Mouse (Mus musculus) embryonic facial prominence, embryonic 11.5 days (tissue): ENCODE measurements at regions not wholly inside any gene's neighbourhood (a gene's known extent, or its start where the extent isn't known, plus 50 kb on each side); places are given as distances from the start of the nearest gene placed in this dataset.

ENCODE experiments used
- ATAC-seq: fragments of 200-750 bp; cut with Nextera tagmentation; replicated peaks from 2 replicates; pipeline ENCODE4 v1.8.0; 2017; ENCODE audit warnings: low read depth; ENCODE audit not compliant: insufficient number of reproducible peaks, low FRiP score, low TSS enrichment
- DNase-seq: peaks from one replicate; pipeline ENCODE4 v3.0.0-alpha.2; 2015; ENCODE audit warnings: low spot score
- H3K27ac ChIP-seq: fragments of 300-500 bp; sonication (generic); replicated peaks from 2 replicates; pipeline ENCODE4 v1.5.1; 2014; ENCODE audit warnings: mild to moderate bottlenecking, low read depth, low read length, control low read depth
- H3K27me3 ChIP-seq: fragments of 300-500 bp; sonication (generic); 2 replicates; pipeline ENCODE4 v1.6.1; 2014; ENCODE audit warnings: mild to moderate bottlenecking, low read length, moderate library complexity, mixed read lengths; ENCODE audit not compliant: control insufficient read depth, insufficient read depth
- H3K36me3 ChIP-seq: fragments of 300-500 bp; sonication (generic); replicated peaks from 2 replicates; pipeline ENCODE4 v1.6.1; 2014; ENCODE audit warnings: low read depth, mild to moderate bottlenecking, low read length, moderate library complexity, mixed read lengths; ENCODE audit not compliant: control insufficient read depth, insufficient read depth
- H3K4me1 ChIP-seq: fragments of 300-500 bp; sonication (generic); 2 replicates; pipeline ENCODE4 v1.6.1; 2014; ENCODE audit warnings: low read length, mixed read lengths; ENCODE audit not compliant: control insufficient read depth, insufficient read depth
- H3K4me2 ChIP-seq: fragments of 300-500 bp; sonication (generic); 2 replicates; pipeline ENCODE4 v1.6.1; 2014; ENCODE audit warnings: low read depth, mild to moderate bottlenecking, control low read depth, low read length, moderate library complexity
- H3K4me3 ChIP-seq: fragments of 300-500 bp; sonication (generic); 2 replicates; pipeline ENCODE4 v1.5.1; 2014; ENCODE audit warnings: low read depth, low read length, control low read depth
- H3K9ac ChIP-seq: fragments of 300-500 bp; sonication (generic); replicated peaks from 2 replicates; pipeline ENCODE4 v1.6.1; 2014; ENCODE audit warnings: mild to moderate bottlenecking, control low read depth, low read length
- H3K9me3 ChIP-seq: fragments of 300-500 bp; sonication (generic); replicated peaks from 2 replicates; pipeline ENCODE4 v1.6.1; 2016; ENCODE audit warnings: mild to moderate bottlenecking, low read length, inconsistent platforms, mixed read lengths; ENCODE audit not compliant: control insufficient read depth
- WGBS: fragments of 180-500 bp; shearing (Covaris S2); extraction: QIAGEN DNeasy Blood & Tissue Kit; methylation state at CpG from one replicate; pipeline ENCODE4 v1.1.7; 2014; 5-methylcytosine and 5-hydroxymethylcytosine counted together

GRCm38 (mm10) chr1:157009427-157009826, 70.0 kb upstream of the Ralgps2 start:
- Histone ChIP-seq H3K4me3 (no peak overlapping the region), H3K4me2 (no peak overlapping the region), H3K27ac (no peak overlapping the region), H3K9me3 (no peaks in the 10 kb centered on the region), H3K4me1 (no peaks in the 10 kb centered on the region), H3K36me3 (no peaks in the 10 kb centered on the region), H3K27me3 (no peaks in the 10 kb centered on the region), H3K9ac (no peak overlapping the region)
- ATAC-seq (no peak), DNase-seq (no peak)
- 84% methylated on average over 9 of the region's 9 CpGs for WGBS

DNA sequence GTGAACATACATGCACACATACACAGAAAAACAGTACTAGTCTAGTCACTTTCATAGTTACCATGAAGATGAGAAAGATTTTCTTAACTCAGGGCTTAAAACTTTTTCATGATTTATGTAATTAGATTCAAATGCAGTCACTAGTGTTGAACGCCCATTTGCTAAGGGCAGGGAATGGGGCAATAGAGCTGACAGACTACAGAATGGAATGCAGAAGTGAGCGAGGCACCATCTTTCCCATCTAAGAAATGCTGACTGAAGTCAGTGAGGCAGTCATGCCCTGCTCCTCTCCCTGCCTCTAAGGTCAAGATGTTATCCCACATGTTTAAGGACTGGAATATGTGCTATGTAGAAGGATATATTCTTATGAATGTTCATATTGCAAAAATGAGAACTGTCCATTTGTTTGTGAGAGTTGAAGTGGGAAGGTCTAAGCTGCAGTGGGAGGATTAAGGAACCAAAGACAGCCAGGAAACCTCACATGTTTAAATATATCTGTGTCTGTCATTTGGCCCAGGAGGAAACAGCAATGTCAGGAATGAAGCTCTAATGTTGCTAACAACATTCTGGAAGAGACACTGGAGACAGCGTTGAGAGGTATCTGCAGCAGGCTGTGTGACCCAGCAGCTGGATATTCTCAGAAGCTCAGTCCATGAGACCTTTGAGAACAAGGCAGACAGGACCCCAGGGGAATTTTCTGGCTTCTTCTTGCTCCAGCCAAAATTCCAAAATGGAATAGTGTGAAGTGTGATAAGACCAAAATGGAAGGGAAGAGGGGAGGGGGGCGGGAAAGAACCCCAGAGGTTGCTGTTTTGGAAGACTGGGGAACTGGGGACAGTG, 68.7 kb upstream of the Ralgps2 start:
- Histone ChIP-seq H3K27me3 (no peaks in the 10 kb centered on the region), H3K9me3 (no peaks in the 10 kb centered on the region), H3K4me3 (no peak overlapping the region), H3K36me3 (no peaks in the 10 kb centered on the region), H3K4me2 (no peak overlapping the region), H3K27ac (no peak overlapping the region), H3K4me1 (no peaks in the 10 kb centered on the region), H3K9ac (no peak overlapping the region)
- DNase-seq (no peak), ATAC-seq (no peak)
- WGBS, result 83% methylated on average over 4 of the region's 4 CpGs

- no peaks in the 10 kb centered on the region for H3K9me3 ChIP-seq
- no peak overlapping the region for H3K9ac ChIP-seq
- no peak overlapping the region for H3K27ac ChIP-seq
- no peak for ATAC-seq
- 88% methylated on average over 16 of the region's 16 CpGs for WGBS
- no peak overlapping the region for H3K4me2 ChIP-seq
- H3K4me3 ChIP-seq, result no peak overlapping the region
- no peaks in the 10 kb centered on the region for H3K36me3 ChIP-seq
- no peak for DNase-seq
- H3K4me1 ChIP-seq, result no peaks in the 10 kb centered on the region
- H3K27me3 ChIP-seq, result no peaks in the 10 kb centered on the region
These were observed 65.1 kb upstream of the Ralgps2 start for GRCm38 (mm10) chr1:157004312-157005074.

GRCm38 (mm10) chr1:157003034-157003433, 63.6 kb upstream of the Ralgps2 start:
- Histone ChIP-seq H3K4me1 (no peaks in the 10 kb centered on the region), H3K9ac (no peak overlapping the region), H3K27me3 (no peaks in the 10 kb centered on the region), H3K4me3 (no peak overlapping the region), H3K4me2 (no peak overlapping the region), H3K27ac (no peak overlapping the region), H3K9me3 (no peaks in the 10 kb centered on the region), H3K36me3 (no peaks in the 10 kb centered on the region)
- DNase-seq (no peak), ATAC-seq (no peak)
- WGBS, result 84% methylated on average over 7 of the region's 7 CpGs

GRCm38 (mm10) chr1:157002258-157002657, 62.8 kb upstream of the Ralgps2 start:
- Histone ChIP-seq H3K4me3 (no peak overlapping the region), H3K9me3 (no peaks in the 10 kb centered on the region), H3K4me1 (no peaks in the 10 kb centered on the region), H3K9ac (no peak overlapping the region), H3K4me2 (no peak overlapping the region), H3K27ac (no peak overlapping the region), H3K27me3 (no peaks in the 10 kb centered on the region), H3K36me3 (no peaks in the 10 kb centered on the region)
- no peak for DNase-seq
- 80% methylated on average over 2 of the region's 2 CpGs for WGBS
- ATAC-seq, result no peak

- H3K36me3 ChIP-seq, result no peaks in the 10 kb centered on the region
- H3K27me3 ChIP-seq, result no peaks in the 10 kb centered on the region
- H3K9me3 ChIP-seq, result no peaks in the 10 kb centered on the region
- no peak overlapping the region for H3K4me3 ChIP-seq
- WGBS, result 82% methylated on average over 6 of the region's 6 CpGs
- DNase-seq, result peak; percentile 9
- H3K4me1 ChIP-seq, result no peaks in the 10 kb centered on the region
- no peak overlapping the region for H3K9ac ChIP-seq
- no peak overlapping the region for H3K27ac ChIP-seq
- no peak for ATAC-seq
- H3K4me2 ChIP-seq, result no peak overlapping the region
These were observed 61.7 kb upstream of the Ralgps2 start for GRCm38 (mm10) chr1:157001008-157001660.

GRCm38 (mm10) chr1:156999947-157000346, 60.5 kb upstream of the Ralgps2 start:
- H3K4me1 ChIP-seq, result no peaks in the 10 kb centered on the region
- H3K9me3 ChIP-seq, result no peaks in the 10 kb centered on the region
- H3K9ac ChIP-seq, result no peak overlapping the region
- H3K27ac ChIP-seq, result no peak overlapping the region
- DNase-seq (peak; percentile 6), ATAC-seq (no peak)
- no peak overlapping the region for H3K4me2 ChIP-seq
- no peak overlapping the region for H3K4me3 ChIP-seq
- no peaks in the 10 kb centered on the region for H3K27me3 ChIP-seq
- no peaks in the 10 kb centered on the region for H3K36me3 ChIP-seq
- WGBS, result 41% methylated on average over 8 of the region's 8 CpGs

DNA sequence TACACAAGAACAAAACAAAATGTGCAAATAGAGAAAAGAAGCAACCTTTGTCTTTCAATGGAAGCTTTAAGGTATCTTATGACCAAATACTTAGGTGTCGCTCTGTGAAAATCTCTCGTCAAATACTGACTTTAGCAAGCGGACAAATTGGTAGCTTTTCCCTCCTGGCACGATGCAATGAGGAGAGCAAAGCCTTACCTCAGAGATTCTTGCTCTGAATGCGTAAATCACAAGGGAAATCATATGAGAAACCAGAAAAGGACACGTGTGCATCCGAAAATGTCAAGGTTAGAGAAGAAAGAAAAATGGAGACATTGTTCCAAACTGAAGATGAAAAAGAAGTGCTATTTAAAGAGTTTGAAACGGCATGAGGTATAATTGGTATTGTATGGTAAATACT, 59.8 kb upstream of the Ralgps2 start:
- WGBS, result 76% methylated on average over 8 of the region's 8 CpGs
- no peak overlapping the region for H3K9ac ChIP-seq
- H3K4me3 ChIP-seq, result no peak overlapping the region
- no peaks in the 10 kb centered on the region for H3K4me1 ChIP-seq
- H3K9me3 ChIP-seq, result no peaks in the 10 kb centered on the region
- H3K27ac ChIP-seq, result no peak overlapping the region
- DNase-seq (no peak), ATAC-seq (no peak)
- no peak overlapping the region for H3K4me2 ChIP-seq
- H3K36me3 ChIP-seq, result no peaks in the 10 kb centered on the region
- H3K27me3 ChIP-seq, result no peaks in the 10 kb centered on the region
